Mouse (Mus musculus) embryonic stem cell, embryonic (primary cell): ENCODE results near the gene Myoz1.

Source experiments
- CTCF ChIA-PET, 4 experiments: fragments of 300-600 bp in 2 of 4; fragments of 350-600 bp in 2 of 4; sonication (Branson Sonifier 250); formaldehyde crosslinking; loops; one replicate each; lab custom pipeline; 2022; ENCODE audit warnings: inconsistent platforms in 2 of 4; lab: Charles Lee
- POLR2A ChIA-PET, 4 experiments: fragments of 300-600 bp in 2 of 4; fragments of 350-600 bp in 2 of 4; sonication (Branson Sonifier 250); formaldehyde crosslinking; loops; one replicate each; lab custom pipeline; 2022; ENCODE audit warnings: antibody characterized with exemption in 4 of 4, inconsistent platforms in 1 of 4; lab: Charles Lee

Myoz1 gene

GRCm38 (mm10) chr14:20599542-20599941 is 56.8 kb downstream of the Myoz1 start:
- CTCF ChIA-PET: interaction anchor here in 1 of 4 experiments (0.7 kb wide), 1 partner anchor 13 kb away, joined by 4 read pairs; no protein-coding TSS in a partner anchor
- POLR2A ChIA-PET: interaction anchor here in 1 of 4 experiments (0.7 kb wide), 1 partner anchor 281 kb away, joined by 3 read pairs; no protein-coding TSS in a partner anchor
